Mouse (Mus musculus) myocyte (in vitro differentiated cells): ENCODE data around the gene Aass. TPM values are rescaled to one million over a fixed set of nuclear protein-coding genes. Genes with fewer than 3 reads are reported as not detected.

Experiments
- H3K27me3 ChIP-seq: one replicate; pipeline ENCODE4 v1.6.1; 2011; ENCODE audit not compliant: control insufficient read depth, insufficient read depth, insufficient read length
- H3K36me3 ChIP-seq: one replicate; pipeline ENCODE4 v1.6.1; 2011; ENCODE audit not compliant: control insufficient read depth, insufficient read depth
- H3K4me2 ChIP-seq: one replicate; pipeline ENCODE4 v1.6.1; 2011; ENCODE audit warnings: low read depth, control low read depth
- H3K4me3 ChIP-seq: one replicate; pipeline ENCODE4 v1.5.1; 2011; ENCODE audit warnings: mild to moderate bottlenecking, control low read depth, moderate library complexity
- H3K79me2 ChIP-seq: one replicate; pipeline ENCODE4 v1.6.1; 2011; ENCODE audit not compliant: control insufficient read depth, insufficient read depth
- H3ac ChIP-seq: one replicate; pipeline ENCODE4 v1.6.1; 2011; ENCODE audit not compliant: control insufficient read depth, insufficient read length
- CEBPB ChIP-seq: IDR thresholded peaks from 2 replicates; pipeline ENCODE4 v1.6.1; 2011; ENCODE audit warnings: mild to moderate bottlenecking, moderate library complexity; ENCODE audit not compliant: poor library complexity, insufficient read depth, severe bottlenecking
- E2F4 ChIP-seq: IDR thresholded peaks from one replicate; pipeline ENCODE4 v1.6.1; 2011; ENCODE audit warnings: mild to moderate bottlenecking, control low read depth, moderate library complexity; ENCODE audit not compliant: insufficient read depth
- MAX ChIP-seq: IDR thresholded peaks from one replicate; pipeline ENCODE4 v1.6.1; 2011; ENCODE audit warnings: low read depth, mild to moderate bottlenecking, control low read depth
- MYOD1 ChIP-seq, 3 experiments: IDR thresholded peaks; one replicate each; pipeline ENCODE4 v1.6.1; 2011; ENCODE audit warnings: control low read depth in 2 of 3, low read depth in 2 of 3, mild to moderate bottlenecking in 2 of 3, moderate library complexity in 1 of 3; ENCODE audit not compliant: insufficient read length in 2 of 3, control insufficient read depth in 1 of 3
- MYOG ChIP-seq, 3 experiments: IDR thresholded peaks; one replicate each; pipeline ENCODE4 v1.6.1; 2011; ENCODE audit warnings: control low read depth in 2 of 3, low read depth in 2 of 3, mild to moderate bottlenecking in 2 of 3; ENCODE audit not compliant: insufficient read length in 2 of 3, control insufficient read depth in 1 of 3, insufficient read depth in 1 of 3
- POLR2A ChIP-seq: IDR thresholded peaks from one replicate; pipeline ENCODE4 v1.6.1; 2011; ENCODE audit warnings: low read depth, mild to moderate bottlenecking, control low read depth, moderate library complexity; ENCODE audit not compliant: insufficient read length
- POLR2AphosphoS2 ChIP-seq: IDR thresholded peaks from one replicate; pipeline ENCODE4 v1.6.1; 2011; ENCODE audit warnings: low read depth, control low read depth; ENCODE audit not compliant: insufficient read length
- REST ChIP-seq: IDR thresholded peaks from one replicate; pipeline ENCODE4 v1.6.1; 2011; ENCODE audit warnings: mild to moderate bottlenecking, control low read depth, moderate library complexity; ENCODE audit not compliant: insufficient read depth, insufficient read length
- SRF ChIP-seq: IDR thresholded peaks from one replicate; pipeline ENCODE4 v1.6.1; 2011; ENCODE audit warnings: low read depth; ENCODE audit not compliant: control insufficient read depth, insufficient read length
- TCF12 ChIP-seq: IDR thresholded peaks from one replicate; pipeline ENCODE4 v1.6.1; 2011; ENCODE audit warnings: mild to moderate bottlenecking, control low read depth; ENCODE audit not compliant: poor library complexity, insufficient read depth, severe bottlenecking
- TCF3 ChIP-seq: IDR thresholded peaks from one replicate; pipeline ENCODE4 v1.6.1; 2011; ENCODE audit warnings: low read depth, control low read depth; ENCODE audit not compliant: insufficient read length
- USF1 ChIP-seq: IDR thresholded peaks from one replicate; pipeline ENCODE4 v1.6.1; 2011; ENCODE audit warnings: low read depth, mild to moderate bottlenecking, control low read depth, moderate library complexity
- polyA plus RNA-seq: library from polyadenylated mRNA; unstranded; fragments of >200 nt; fragmentation: generic; extraction: Trizol; gene quantifications from one replicate; pipeline ENCODE4 v1.2.1, GENCODE M21; 2012; ENCODE audit warnings: missing spikeins

Aass gene
- polyA plus RNA-seq, 1 experiment: not detected

- no peaks in the 10 kb centered on the region for H3K79me2 ChIP-seq
- H3K4me2 ChIP-seq: no peak overlapping the region
- H3ac ChIP-seq: no peak overlapping the region
- no peaks in the 10 kb centered on the region for H3K27me3 ChIP-seq
- TF ChIP-seq MYOD1 (IDR thresholded peaks at IDR 0.05; ENCODE audit: control insufficient read depth in 1 of 3, insufficient read length in 2 of 3, low read depth in 2 of 3): no peak
- no peak for TF ChIP-seq TCF3
- no peak for TF ChIP-seq POLR2A
- TF ChIP-seq USF1: no peak
- TF ChIP-seq REST: no peak
- TF ChIP-seq CEBPB: no peak
- no peak for TF ChIP-seq MYOG (IDR thresholded peaks at IDR 0.05; ENCODE audit: control insufficient read depth in 1 of 3, insufficient read depth in 1 of 3, insufficient read length in 2 of 3, low read depth in 2 of 3)
- TF ChIP-seq E2F4: no peak
- no peak for TF ChIP-seq MAX
- no peak for TF ChIP-seq TCF12
- no peak for TF ChIP-seq POLR2AphosphoS2
- TF ChIP-seq SRF: no peak
- no peaks in the 10 kb centered on the region for H3K36me3 ChIP-seq
- no peak overlapping the region for H3K4me3 ChIP-seq
Measured at GRCm38 (mm10) chr6:23084587-23085421, 48.0 kb downstream of the Aass start.

GRCm38 (mm10) chr6:23079991-23080680 is 52.6 kb downstream of the Aass start:
- H3K4me3 ChIP-seq: no peak overlapping the region
- H3ac ChIP-seq: no peak overlapping the region
- no peaks in the 10 kb centered on the region for H3K79me2 ChIP-seq
- no peaks in the 10 kb centered on the region for H3K36me3 ChIP-seq
- TF ChIP-seq E2F4: no peak
- no peak for TF ChIP-seq TCF12
- H3K4me2 ChIP-seq: no peak overlapping the region
- no peaks in the 10 kb centered on the region for H3K27me3 ChIP-seq

GRCm38 (mm10) chr6:23078273-23078672 is 54.5 kb downstream of the Aass start:
- Histone ChIP-seq H3ac (no peak overlapping the region), H3K4me2 (no peak overlapping the region), H3K4me3 (no peak overlapping the region), H3K27me3 (no peaks in the 10 kb centered on the region), H3K79me2 (no peaks in the 10 kb centered on the region), H3K36me3 (no peaks in the 10 kb centered on the region)
- TF ChIP-seq E2F4: no peak
- TF ChIP-seq TCF12: no peak
- TF ChIP-seq POLR2AphosphoS2: no peak
- no peak for TF ChIP-seq POLR2A
- no peak for TF ChIP-seq CEBPB
- TF ChIP-seq MYOG (IDR thresholded peaks at IDR 0.05; ENCODE audit: control insufficient read depth in 1 of 3, insufficient read depth in 1 of 3, insufficient read length in 2 of 3, low read depth in 2 of 3): no peak
- TF ChIP-seq REST: no peak
- no peak for TF ChIP-seq MYOD1 (IDR thresholded peaks at IDR 0.05; ENCODE audit: control insufficient read depth in 1 of 3, insufficient read length in 2 of 3, low read depth in 2 of 3)
- no peak for TF ChIP-seq TCF3
- TF ChIP-seq MAX: no peak
- no peak for TF ChIP-seq USF1
- no peak for TF ChIP-seq SRF

DNA sequence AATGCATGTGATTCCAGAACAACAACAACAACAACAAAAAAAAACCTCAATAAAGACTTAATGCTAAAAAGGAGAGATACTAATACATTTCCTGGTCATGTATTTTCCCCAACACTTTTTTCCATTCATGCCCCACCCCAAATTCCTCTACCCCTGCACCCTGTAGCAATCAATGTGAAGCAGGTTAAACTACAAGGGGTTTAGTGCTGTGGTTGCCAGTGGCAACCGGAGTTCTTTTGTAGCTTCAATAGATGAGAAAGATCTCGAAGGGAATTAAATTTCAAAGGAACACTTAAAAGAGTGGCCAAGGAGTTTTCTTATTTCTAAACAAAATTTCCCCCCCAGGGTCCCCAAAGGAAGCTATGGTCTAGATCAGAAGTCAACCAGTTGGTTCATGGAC is 56.7 kb downstream of the Aass start:
- Histone ChIP-seq H3K79me2 (no peaks in the 10 kb centered on the region), H3K4me2 (no peak overlapping the region), H3ac (no peak overlapping the region), H3K27me3 (no peaks in the 10 kb centered on the region), H3K36me3 (no peaks in the 10 kb centered on the region), H3K4me3 (no peak overlapping the region)
- TF ChIP-seq SRF (no peak), MYOD1 (IDR thresholded peaks at IDR 0.05; ENCODE audit: control insufficient read depth in 1 of 3, insufficient read length in 2 of 3, low read depth in 2 of 3) (no peak), MYOG (IDR thresholded peaks at IDR 0.05; ENCODE audit: control insufficient read depth in 1 of 3, insufficient read depth in 1 of 3, insufficient read length in 2 of 3, low read depth in 2 of 3) (no peak), TCF12 (no peak), POLR2A (no peak), USF1 (no peak), POLR2AphosphoS2 (no peak), REST (no peak), TCF3 (no peak)

DNA sequence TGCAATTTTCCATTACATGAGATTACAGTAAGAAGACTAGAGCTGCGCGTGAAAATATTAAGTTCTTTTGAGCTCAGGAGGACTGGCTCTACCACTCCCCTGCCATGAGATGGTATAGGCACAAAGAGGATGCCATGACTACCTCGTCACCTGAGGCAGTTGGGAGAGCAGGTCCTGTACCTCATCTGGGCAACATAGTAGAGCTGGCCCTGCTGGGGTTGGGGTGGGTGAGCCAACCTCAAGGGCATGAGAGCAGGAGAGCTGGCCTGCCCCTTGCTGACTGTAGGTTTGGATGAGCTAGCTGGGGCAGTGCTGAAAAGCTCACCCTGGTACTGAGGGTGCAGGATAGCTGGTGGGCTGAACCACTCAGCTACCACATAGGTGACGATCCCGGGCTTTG is 77.1 kb downstream of the Aass start:
- Histone ChIP-seq H3K36me3 (no peaks in the 10 kb centered on the region), H3K27me3 (no peaks in the 10 kb centered on the region), H3K79me2 (no peaks in the 10 kb centered on the region), H3K4me3 (no peak overlapping the region), H3K4me2 (no peak overlapping the region), H3ac (no peak overlapping the region)
- TF ChIP-seq MAX (no peak), MYOG (IDR thresholded peaks at IDR 0.05; ENCODE audit: control insufficient read depth in 1 of 3, insufficient read depth in 1 of 3, insufficient read length in 2 of 3, low read depth in 2 of 3) (no peak), TCF12 (no peak), REST (no peak), USF1 (no peak), POLR2A (no peak), TCF3 (no peak), E2F4 (no peak), CEBPB (no peak), POLR2AphosphoS2 (no peak), MYOD1 (IDR thresholded peaks at IDR 0.05; ENCODE audit: control insufficient read depth in 1 of 3, insufficient read length in 2 of 3, low read depth in 2 of 3) (no peak), SRF (no peak)
